Mouse (Mus musculus): ENCODE data around the gene Slc25a25. TPM values are rescaled to one million over a fixed set of nuclear protein-coding genes. Genes with fewer than 3 reads are reported as not detected.

Gene Slc25a25
- polyA plus RNA-seq, 1 experiment from 2014 or later, result 15.0 TPM

DNA sequence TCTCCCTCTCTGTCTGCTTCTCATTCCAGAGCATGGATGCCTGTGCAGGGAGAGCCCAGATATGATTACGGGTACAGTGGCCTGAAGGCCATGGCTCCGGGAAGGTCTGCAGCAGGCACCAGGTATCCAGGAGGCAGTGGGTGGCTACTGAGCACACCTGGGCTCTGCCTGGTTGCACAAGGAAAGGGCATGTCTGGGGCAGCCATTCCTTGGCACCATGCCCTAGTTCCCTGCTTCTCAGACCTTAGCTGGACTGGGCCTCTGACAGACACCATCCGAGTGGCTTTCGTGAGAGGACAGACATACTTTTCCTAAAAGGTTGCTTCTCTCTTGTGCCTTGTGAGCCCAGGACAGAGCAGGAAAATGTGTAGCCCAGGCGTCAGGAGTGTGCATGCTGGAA, 59.2 kb downstream of the Slc25a25 start:
- Histone ChIP-seq H3K4me3 (replicated peaks; ENCODE audit: low read depth, low read length) (no peak overlapping the region), H3K9ac (ENCODE audit: low read depth, low read length) (no peak overlapping the region), H3K27ac (peak overlapping the region; percentile 21; the same call in 1 of the 2 replicates), H3K27me3 (ENCODE audit: insufficient read depth, low read length) (no peaks in the 10 kb centered on the region), H3K9me3 (replicated peaks; ENCODE audit: low read length) (no peaks in the 10 kb centered on the region), H3K4me2 (ENCODE audit: low read length) (no peak overlapping the region), H3K36me3 (ENCODE audit: insufficient read depth, low read length) (no peaks in the 10 kb centered on the region), H3K4me1 (replicated peaks; ENCODE audit: insufficient read depth, low read length) (peaks cover 5% of the 10 kb centered on the region; the same call in 1 of the 2 replicates)
- 69% methylated on average over 5 of the region's 5 CpGs for WGBS
- no peak for TF ChIP-seq CTCF (IDR thresholded peaks at IDR 0.05; ENCODE audit: low read depth)
- no peak for ATAC-seq (replicated peaks; ENCODE audit: low FRiP score, low read depth)
- DNase-seq (ENCODE audit: low spot score), result peak; percentile 22

- Histone ChIP-seq H3K4me1 (replicated peaks; ENCODE audit: insufficient read depth, low read length) (no peaks in the 10 kb centered on the region), H3K36me3 (ENCODE audit: insufficient read depth, low read length) (no peaks in the 10 kb centered on the region), H3K9ac (ENCODE audit: low read depth, low read length) (no peak overlapping the region), H3K4me3 (replicated peaks; ENCODE audit: low read depth, low read length) (no peak overlapping the region), H3K27me3 (ENCODE audit: insufficient read depth, low read length) (no peaks in the 10 kb centered on the region), H3K27ac (no peak overlapping the region), H3K4me2 (ENCODE audit: low read length) (no peak overlapping the region), H3K9me3 (replicated peaks; ENCODE audit: low read length) (no peaks in the 10 kb centered on the region)
- DNase-seq (ENCODE audit: low spot score) (no peak), ATAC-seq (replicated peaks; ENCODE audit: low FRiP score, low read depth) (no peak)
- 53% methylated on average over 8 of the region's 8 CpGs for WGBS
- no peak for TF ChIP-seq CTCF (IDR thresholded peaks at IDR 0.05; ENCODE audit: low read depth)
Observed at GRCm38 (mm10) chr2:32390871-32391270, 60.4 kb downstream of the Slc25a25 start.

DNA sequence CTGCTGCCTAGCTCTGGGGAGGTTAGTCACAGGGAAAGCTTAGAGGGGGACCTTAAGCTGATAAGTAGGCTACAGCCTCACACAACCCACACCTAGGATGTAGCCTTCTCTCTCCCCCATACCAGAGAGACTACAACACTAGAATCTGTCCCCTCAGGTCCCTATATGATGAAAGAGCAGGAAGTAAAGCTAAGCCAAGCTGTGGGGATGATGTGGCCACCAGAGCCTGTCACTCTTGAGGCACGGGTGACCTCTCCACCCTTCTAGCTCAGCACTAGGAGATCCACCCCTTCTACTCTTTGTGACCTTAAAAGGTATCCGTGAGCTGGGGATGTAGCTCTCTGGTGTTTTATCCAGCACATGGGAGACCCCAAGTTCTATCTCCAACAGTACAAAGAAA, 62.1 kb downstream of the Slc25a25 start:
- no peak for TF ChIP-seq CTCF (IDR thresholded peaks at IDR 0.05; ENCODE audit: low read depth)
- DNase-seq (ENCODE audit: low spot score), result no peak

GRCm38 (mm10) chr2:32387706-32388490, 63.3 kb downstream of the Slc25a25 start, which contains the start of gene Lcn2:
Gene Lcn2 (minus strand): TSS chr2:32388252.
- H3K27ac ChIP-seq, result no peak within 1 kb of the TSS
- H3K4me3 ChIP-seq (replicated peaks; ENCODE audit: low read depth, low read length), result no peak within 1 kb of the TSS
- no peaks in the 10 kb centered on the region for H3K4me1 ChIP-seq (replicated peaks; ENCODE audit: insufficient read depth, low read length)
- H3K9me3 ChIP-seq (replicated peaks; ENCODE audit: low read length), result no peaks in the 10 kb centered on the region
- TF ChIP-seq CTCF (IDR thresholded peaks at IDR 0.05; ENCODE audit: low read depth), result no peak
- no peak for DNase-seq (ENCODE audit: low spot score)
- H3K4me2 ChIP-seq (ENCODE audit: low read length), result 0 out of 2 replicates have a peak within 1 kb of the TSS, but pooled peaks have one; percentile 10
- no peak for ATAC-seq (replicated peaks; ENCODE audit: low FRiP score, low read depth)
- no peaks in the 10 kb centered on the region for H3K27me3 ChIP-seq (ENCODE audit: insufficient read depth, low read length)
- H3K9ac ChIP-seq (ENCODE audit: low read depth, low read length), result no peak within 1 kb of the TSS
- 57% methylated on average over 5 of the region's 5 CpGs for WGBS
- no peaks in the 10 kb centered on the region for H3K36me3 ChIP-seq (ENCODE audit: insufficient read depth, low read length)

More for the DNA sequence above, 62.1 kb downstream of the Slc25a25 start:
- H3K27ac ChIP-seq, result no peak overlapping the region
- H3K36me3 ChIP-seq (ENCODE audit: insufficient read depth, low read length), result no peaks in the 10 kb centered on the region
- H3K4me1 ChIP-seq (replicated peaks; ENCODE audit: insufficient read depth, low read length), result no peaks in the 10 kb centered on the region
- H3K27me3 ChIP-seq (ENCODE audit: insufficient read depth, low read length), result no peaks in the 10 kb centered on the region
- H3K4me3 ChIP-seq (replicated peaks; ENCODE audit: low read depth, low read length), result no peak overlapping the region
- H3K4me2 ChIP-seq (ENCODE audit: low read length), result no peak overlapping the region
- no peaks in the 10 kb centered on the region for H3K9me3 ChIP-seq (replicated peaks; ENCODE audit: low read length)
- WGBS, result 76% methylated on average over 2 of the region's 2 CpGs
- no peak overlapping the region for H3K9ac ChIP-seq (ENCODE audit: low read depth, low read length)
- ATAC-seq (replicated peaks; ENCODE audit: low FRiP score, low read depth), result no peak

GRCm38 (mm10) chr2:32382689-32383088, 68.6 kb downstream of the Slc25a25 start:
- Histone ChIP-seq H3K36me3 (ENCODE audit: insufficient read depth, low read length) (peaks cover 17% of the 10 kb centered on the region), H3K4me2 (ENCODE audit: low read length) (no peak overlapping the region), H3K27ac (no peak overlapping the region), H3K9me3 (replicated peaks; ENCODE audit: low read length) (no peaks in the 10 kb centered on the region), H3K4me3 (replicated peaks; ENCODE audit: low read depth, low read length) (no peak overlapping the region), H3K9ac (ENCODE audit: low read depth, low read length) (no peak overlapping the region), H3K4me1 (replicated peaks; ENCODE audit: insufficient read depth, low read length) (peaks cover 5% of the 10 kb centered on the region; the same call in 1 of the 2 replicates), H3K27me3 (ENCODE audit: insufficient read depth, low read length) (no peaks in the 10 kb centered on the region)
- DNase-seq (ENCODE audit: low spot score), result no peak
- WGBS, result 75% methylated on average over 2 of the region's 2 CpGs
- TF ChIP-seq CTCF (IDR thresholded peaks at IDR 0.05; ENCODE audit: low read depth), result no peak
- ATAC-seq (replicated peaks; ENCODE audit: low FRiP score, low read depth), result no peak

DNA sequence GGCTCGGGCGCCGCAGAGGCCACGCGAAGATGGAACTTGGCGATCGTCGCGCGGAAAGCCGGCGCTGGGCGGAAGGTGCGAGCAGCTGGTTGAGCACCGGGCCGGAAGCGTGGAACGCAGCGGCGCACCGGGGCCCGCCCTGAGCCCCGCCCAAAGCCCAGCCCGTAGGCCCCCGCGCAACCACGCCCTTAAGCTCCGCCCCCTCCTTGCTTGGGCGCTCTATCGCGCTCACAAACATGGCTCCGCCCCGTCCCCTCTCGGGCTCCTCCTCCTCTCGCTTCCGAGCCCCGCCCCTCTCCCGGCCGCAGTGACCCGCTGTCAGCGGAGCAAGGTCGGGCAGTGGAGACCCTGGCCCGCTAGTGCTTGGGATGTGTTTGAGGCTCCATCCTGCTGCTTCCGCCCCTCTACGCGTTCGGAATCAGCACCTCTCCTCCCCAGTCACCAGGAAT, 69.4 kb downstream of the Slc25a25 start, which contains the start of gene 1110008P14Rik:
1110008P14Rik (minus strand) TSS at position 164 of the 449 bp plus-strand sequence.
- Histone ChIP-seq H3K4me1 (replicated peaks; ENCODE audit: insufficient read depth, low read length) (peaks cover 5% of the 10 kb centered on the region; the same call in 1 of the 2 replicates), H3K4me2 (ENCODE audit: low read length) (peak within 1 kb of the TSS; percentile 98), H3K4me3 (replicated peaks; ENCODE audit: low read depth, low read length) (peak within 1 kb of the TSS; percentile 63), H3K9ac (ENCODE audit: low read depth, low read length) (peak within 1 kb of the TSS; percentile 65), H3K9me3 (replicated peaks; ENCODE audit: low read length) (no peaks in the 10 kb centered on the region), H3K36me3 (ENCODE audit: insufficient read depth, low read length) (peaks cover 26% of the 10 kb centered on the region), H3K27ac (0 out of 2 replicates have a peak within 1 kb of the TSS, but pooled peaks have one; percentile 57), H3K27me3 (ENCODE audit: insufficient read depth, low read length) (no peaks in the 10 kb centered on the region)
- DNase-seq (ENCODE audit: low spot score) (peak; percentile 97), ATAC-seq (replicated peaks; ENCODE audit: low FRiP score, low read depth) (peak; percentile 90)
- 1% methylated on average over 47 of the region's 47 CpGs for WGBS
- no peak for TF ChIP-seq CTCF (IDR thresholded peaks at IDR 0.05; ENCODE audit: low read depth)
